ENCODE assay signal across 13 mouse cellular contexts in genomic region chr9:41479854-41480749, GRCm38 (mm10).
DNase-seq lines count a peak whose midpoint lies in the region; ATAC-seq and TF ChIP-seq lines count a peak whose summit lies in the region.
"Had no signal": no experiment of that assay in that cellular context is flagged by ENCODE, and none has a peak within 500 bp of the region (broad histone marks: within the 10 kb centered on the region; RNA-seq: fewer than 3 reads in every experiment).

No protein-coding gene starts in this region.

- no peak overlapping the region for H3K4me3 ChIP-seq in kidney, embryonic 15.5 days (replicated peaks)
- H3K4me3 ChIP-seq in C2C12 (ENCODE audit: insufficient read depth, poor library complexity, severe bottlenecking) = no peak overlapping the region
- no peak overlapping the region for H3K4me3 ChIP-seq in kidney, postnatal 0 days (replicated peaks; ENCODE audit: low read depth, low read length)
- H3K4me3 ChIP-seq in midbrain, embryonic 15.5 days = no peak overlapping the region
- H3K4me3 ChIP-seq: heart, embryonic 13.5 days; midbrain, embryonic 12.5 days had no signal

- 60% methylated on average over 13 of the region's 13 CpGs for WGBS in kidney, embryonic 15.5 days
- WGBS in kidney, postnatal 0 days = 52% methylated on average over 13 of the region's 13 CpGs
- WGBS in midbrain, embryonic 15.5 days = 90% methylated on average over 13 of the region's 13 CpGs

- no peak overlapping the region for H3ac ChIP-seq in C2C12 (ENCODE audit: control insufficient read depth, insufficient read length, low read depth)

- peaks cover 1% of the 10 kb centered on the region for H3K4me1 ChIP-seq in kidney, embryonic 15.5 days
- H3K4me1 ChIP-seq in kidney, postnatal 0 days (replicated peaks; ENCODE audit: insufficient read depth, low read length) = 0 out of 2 replicates have a peak, but pooled peaks cover under 1% of the 10 kb centered on the region
- peaks cover 6% of the 10 kb centered on the region; the same call in 1 of the 2 replicates for H3K4me1 ChIP-seq in midbrain, embryonic 15.5 days

- peaks cover 86% of the 10 kb centered on the region for H3K79me2 ChIP-seq in C2C12 (ENCODE audit: control insufficient read depth, insufficient read depth)

- TF ChIP-seq CTCF in C2C12 (IDR thresholded peaks at IDR 0.05; ENCODE audit: control insufficient read depth, insufficient read depth, insufficient read length) = no peak
- no peak for TF ChIP-seq CTCF in kidney, postnatal 0 days (IDR thresholded peaks at IDR 0.05; ENCODE audit: low read depth)

- H3K9ac ChIP-seq in kidney, embryonic 15.5 days = no peak overlapping the region
- H3K9ac ChIP-seq in kidney, postnatal 0 days (ENCODE audit: low read depth, low read length) = no peak overlapping the region
- H3K9ac ChIP-seq in midbrain, embryonic 15.5 days = no peak overlapping the region
- H3K9ac ChIP-seq: heart, embryonic 13.5 days; midbrain, embryonic 12.5 days had no signal

- H3K27me3 ChIP-seq in kidney, embryonic 15.5 days = no peaks in the 10 kb centered on the region
- no peaks in the 10 kb centered on the region for H3K27me3 ChIP-seq in C2C12 (ENCODE audit: control insufficient read depth, insufficient read depth, insufficient read length)
- no peaks in the 10 kb centered on the region for H3K27me3 ChIP-seq in kidney, postnatal 0 days (ENCODE audit: insufficient read depth, low read length)
- H3K27me3 ChIP-seq in midbrain, embryonic 15.5 days (replicated peaks) = no peaks in the 10 kb centered on the region
- H3K27me3 ChIP-seq: heart, embryonic 13.5 days; midbrain, embryonic 12.5 days had no signal

- peak; percentile 13 for DNase-seq in kidney, adult 9 months
- DNase-seq in adrenal gland, adult 8-10 months = peak; percentile 56
- DNase-seq in kidney, postnatal 0 days (ENCODE audit: low spot score) = peak; percentile 83
- DNase-seq in right cerebral cortex, postnatal 14 days = no peak
- DNase-seq: spleen, adult 18-20 months had no signal

- no peak for ATAC-seq in kidney, embryonic 15.5 days (replicated peaks; ENCODE audit: low FRiP score)
- no peak for ATAC-seq in kidney, postnatal 0 days (replicated peaks; ENCODE audit: low FRiP score, low read depth)
- no peak for ATAC-seq in midbrain, embryonic 15.5 days (replicated peaks)
- ATAC-seq in erythroid progenitor cell, adult 5-6 weeks (replicated peaks; ENCODE audit: low FRiP score, poor library complexity, severe bottlenecking) = no peak

- H3K79me3 ChIP-seq in C2C12 (ENCODE audit: low read depth) = peaks cover 43% of the 10 kb centered on the region

- no peak overlapping the region for H3K4me2 ChIP-seq in kidney, embryonic 15.5 days
- H3K4me2 ChIP-seq in kidney, postnatal 0 days (ENCODE audit: low read length) = no peak overlapping the region
- no peak overlapping the region for H3K4me2 ChIP-seq in midbrain, embryonic 15.5 days
- H3K4me2 ChIP-seq: heart, embryonic 13.5 days; liver, embryonic 11.5 days; midbrain, embryonic 12.5 days had no signal

- H3K27ac ChIP-seq in kidney, embryonic 15.5 days = no peak overlapping the region
- H3K27ac ChIP-seq in kidney, postnatal 0 days = no peak overlapping the region
- no peak overlapping the region for H3K27ac ChIP-seq in midbrain, embryonic 15.5 days
- H3K27ac ChIP-seq: heart, embryonic 13.5 days; midbrain, embryonic 12.5 days had no signal

- H3K9me3 ChIP-seq in kidney, embryonic 15.5 days (replicated peaks) = no peaks in the 10 kb centered on the region
- H3K9me3 ChIP-seq in kidney, postnatal 0 days (replicated peaks; ENCODE audit: low read length) = no peaks in the 10 kb centered on the region
- H3K9me3 ChIP-seq in midbrain, embryonic 15.5 days = no peaks in the 10 kb centered on the region
- H3K9me3 ChIP-seq: G1E; heart, embryonic 13.5 days; midbrain, embryonic 12.5 days had no signal

- no peaks in the 10 kb centered on the region for H3K36me3 ChIP-seq in kidney, embryonic 15.5 days
- H3K36me3 ChIP-seq in C2C12 (ENCODE audit: control insufficient read depth, insufficient read depth) = peaks cover 28% of the 10 kb centered on the region
- H3K36me3 ChIP-seq in kidney, postnatal 0 days (ENCODE audit: insufficient read depth, low read length) = no peaks in the 10 kb centered on the region
- H3K36me3 ChIP-seq in midbrain, embryonic 15.5 days (replicated peaks) = no peaks in the 10 kb centered on the region
- H3K36me3 ChIP-seq: G1E; heart, embryonic 13.5 days had no signal

TF ChIP-seq in C2C12, 6 proteins besides CTCF, POLR2A, EP300 and RAD21:
- TF ChIP-seq MYOG (IDR thresholded peaks at IDR 0.05; ENCODE audit: control insufficient read depth, extremely low read depth, insufficient read length) (no peak), FOSL1 (IDR thresholded peaks at IDR 0.05; ENCODE audit: insufficient read depth, low read length, poor library complexity, severe bottlenecking) (peak; percentile 84), USF1 (IDR thresholded peaks at IDR 0.05; ENCODE audit: low read depth) (no peak), CEBPB (IDR thresholded peaks at IDR 0.05; ENCODE audit: low read depth) (peak; percentile 85), MAX (IDR thresholded peaks at IDR 0.05) (peak; percentile 93), MYOD1 (IDR thresholded peaks at IDR 0.05; ENCODE audit: control insufficient read depth, insufficient read length, low read depth) (peak; percentile 21)
